Mouse (Mus musculus) ES-Bruce4 (cell line): ENCODE data around the gene Zfp141. TPM values are rescaled to one million over a fixed set of nuclear protein-coding genes. Genes with fewer than 3 reads are reported as not detected.
"Not testable (repeated sequence)": the region's sequence is repeated elsewhere in the genome, so short reads cannot be mapped to it uniquely, and the experiment has no call there.

ENCODE experiments used
- H3K27ac ChIP-seq: 2 replicates; pipeline ENCODE4 v1.5.1; 2012; ENCODE audit warnings: low read length, inconsistent platforms; ENCODE audit not compliant: insufficient read depth
- H3K27me3 ChIP-seq: 2 replicates; pipeline ENCODE4 v1.6.1; 2012; ENCODE audit warnings: mild to moderate bottlenecking, low read length, inconsistent platforms; ENCODE audit not compliant: control insufficient read depth, poor library complexity, insufficient read depth, severe bottlenecking
- H3K36me3 ChIP-seq: 2 replicates; pipeline ENCODE4 v1.6.1; 2012; ENCODE audit warnings: inconsistent platforms, mild to moderate bottlenecking, low read length, moderate library complexity; ENCODE audit not compliant: control insufficient read depth, poor library complexity, insufficient read depth, severe bottlenecking
- H3K4me1 ChIP-seq: one replicate; pipeline ENCODE4 v1.8.1; 2011; ENCODE audit warnings: low read length; ENCODE audit not compliant: control insufficient read depth, insufficient read depth
- H3K4me3 ChIP-seq: 2 replicates; pipeline ENCODE4 v1.5.1; 2011; ENCODE audit warnings: low read depth, mild to moderate bottlenecking, low read length
- H3K9ac ChIP-seq: 2 replicates; pipeline ENCODE4 v1.6.1; 2012; ENCODE audit warnings: low read depth, mild to moderate bottlenecking, inconsistent platforms; ENCODE audit not compliant: poor library complexity, severe bottlenecking
- H3K9me3 ChIP-seq: replicated peaks from 2 replicates; pipeline ENCODE4 v1.6.1; 2012; ENCODE audit warnings: mild to moderate bottlenecking, low read length, inconsistent platforms; ENCODE audit not compliant: control insufficient read depth, poor library complexity, insufficient read depth, severe bottlenecking
- CTCF ChIP-seq: IDR thresholded peaks from one replicate; pipeline ENCODE4 v1.8.1; 2011; ENCODE audit warnings: low read depth, low read length
- EP300 ChIP-seq: IDR thresholded peaks from 2 replicates; pipeline ENCODE4 v1.6.1; 2011; ENCODE audit warnings: low read depth, low read length; ENCODE audit not compliant: insufficient read depth
- POLR2A ChIP-seq: IDR thresholded peaks from one replicate; pipeline ENCODE4 v1.8.1; 2011; ENCODE audit warnings: low read length; ENCODE audit not compliant: insufficient read depth
- polyA plus RNA-seq: library from polyadenylated mRNA; stranded (reverse); fragments of >200 nt; gene quantifications from 2 replicates; pipeline ENCODE4 v1.2.4, GENCODE M21; 2011; ENCODE audit warnings: low read depth; ENCODE audit not compliant: missing spikeins, insufficient read depth, insufficient read length

Zfp141 gene
- polyA plus RNA-seq: 31.9 and 37.8 TPM in 2 replicates

DNA sequence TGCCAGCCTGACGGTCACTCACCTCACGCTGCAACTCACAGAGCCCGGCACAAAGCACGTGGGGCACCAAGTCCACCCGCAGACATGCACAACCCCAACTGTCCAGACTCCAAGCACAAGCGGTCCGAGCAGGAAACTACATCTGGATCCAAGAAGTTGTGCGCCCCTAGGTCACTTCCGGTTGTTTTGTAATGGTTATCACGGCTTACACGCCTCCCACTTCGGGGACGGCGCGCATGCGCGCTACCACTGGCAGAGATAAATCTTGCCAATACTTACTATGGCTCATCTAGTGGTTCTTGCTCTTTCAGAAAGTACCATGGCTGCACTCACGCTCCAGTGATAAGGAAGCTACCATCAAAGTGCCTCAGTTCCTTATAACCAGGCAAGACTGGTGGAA, at the start of gene Zfp141:
TSS of gene Zfp141 (minus strand) at position 153 of the 400 bp plus-strand sequence.
- H3K4me3 ChIP-seq: peak within 1 kb of the TSS; percentile 87
- peak within 1 kb of the TSS; percentile 52; the same call in 1 of the 2 replicates for H3K27ac ChIP-seq
- not testable (repeated sequence) for H3K27me3 ChIP-seq, H3K4me1 ChIP-seq, H3K9me3 ChIP-seq, H3K36me3 ChIP-seq
- peak within 1 kb of the TSS; percentile 73 for H3K9ac ChIP-seq

DNA sequence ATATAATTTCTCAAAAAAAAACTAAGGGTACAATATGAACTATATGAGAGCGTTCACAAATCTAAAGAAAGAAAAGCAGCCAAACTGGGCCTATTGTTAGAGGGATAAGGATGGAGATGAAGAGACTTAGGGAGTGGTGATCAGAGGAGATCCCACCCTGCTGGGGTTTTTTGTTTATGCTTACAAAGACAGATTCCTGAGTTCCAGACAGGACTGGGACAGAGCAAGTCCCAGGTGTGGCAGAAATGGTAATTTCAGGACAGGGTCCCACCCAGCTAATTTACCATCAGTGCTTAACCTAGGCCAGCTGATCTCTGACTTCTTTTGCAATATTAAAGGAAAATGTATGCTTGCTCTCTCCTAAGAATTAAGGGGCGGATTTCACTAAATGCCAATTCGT, 46.2 kb upstream of the Zfp141 start:
- H3K36me3 ChIP-seq: no peaks in the 10 kb centered on the region
- TF ChIP-seq EP300 (0 out of 2 replicates have a peak, but pooled peaks have one; percentile 25), POLR2A (no peak), CTCF (no peak)
- H3K27me3 ChIP-seq: no peaks in the 10 kb centered on the region
- no peaks in the 10 kb centered on the region for H3K4me1 ChIP-seq
- no peak overlapping the region for H3K4me3 ChIP-seq
- peaks cover 17% of the 10 kb centered on the region for H3K9me3 ChIP-seq
- peak overlapping the region; percentile 56; the same call in 1 of the 2 replicates for H3K27ac ChIP-seq
- no peak overlapping the region for H3K9ac ChIP-seq

DNA sequence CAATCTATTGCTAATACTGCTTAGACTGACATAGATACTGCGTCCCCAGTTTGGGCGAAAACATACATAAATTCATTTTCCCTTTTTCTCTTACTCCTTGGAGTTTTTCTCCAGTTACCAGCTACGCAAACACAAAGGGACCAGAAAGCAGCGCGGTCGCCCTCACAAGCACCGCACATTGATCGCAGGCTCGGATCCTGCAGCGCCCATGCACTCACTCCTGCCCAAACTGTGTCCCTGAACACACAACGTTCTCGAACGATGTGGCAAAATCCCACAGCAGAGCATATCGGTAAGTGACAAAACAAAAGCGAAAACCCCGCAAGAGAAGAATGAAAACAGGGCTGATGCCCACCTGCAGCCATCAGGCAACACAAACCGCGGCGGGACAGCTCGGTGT, 354 bp downstream of the Zfp141 start:
- H3K36me3 ChIP-seq: peaks cover 9% of the 10 kb centered on the region
- H3K9ac ChIP-seq: peak overlapping the region; percentile 73
- H3K4me1 ChIP-seq: no peaks in the 10 kb centered on the region
- no peak for TF ChIP-seq EP300
- no peak for TF ChIP-seq POLR2A
- no peak for TF ChIP-seq CTCF
- no peaks in the 10 kb centered on the region for H3K9me3 ChIP-seq
- H3K27ac ChIP-seq: peak overlapping the region; percentile 52; the same call in 1 of the 2 replicates
- H3K27me3 ChIP-seq: no peaks in the 10 kb centered on the region
- peak overlapping the region; percentile 87 for H3K4me3 ChIP-seq

DNA sequence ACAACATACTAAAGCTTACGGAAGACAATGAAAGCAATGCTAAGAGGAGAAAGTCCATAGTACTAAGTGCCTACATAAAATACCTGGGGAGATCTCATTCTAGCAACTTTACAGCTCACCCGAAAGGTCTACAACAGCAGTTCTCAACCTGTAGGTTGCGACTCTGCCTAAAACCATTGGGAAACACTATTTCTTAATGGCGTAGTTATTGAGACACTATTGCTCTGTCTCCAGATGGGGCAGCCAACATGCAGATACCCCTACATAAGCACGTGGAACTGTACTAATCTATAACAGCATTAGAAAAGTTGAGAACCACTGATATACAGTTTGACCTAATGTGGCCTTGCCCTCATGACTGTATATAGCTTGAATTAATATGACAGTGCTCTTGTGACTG, 7.3 kb downstream of the Zfp141 start:
- Histone ChIP-seq H3K27me3 (no peaks in the 10 kb centered on the region), H3K27ac (peak overlapping the region; percentile 96), H3K36me3 (peaks cover 15% of the 10 kb centered on the region), H3K4me3 (no peak overlapping the region), H3K4me1 (no peaks in the 10 kb centered on the region), H3K9me3 (0 out of 2 replicates have a peak, but pooled peaks cover 4% of the 10 kb centered on the region), H3K9ac (no peak overlapping the region)
- TF ChIP-seq CTCF: no peak
- no peak for TF ChIP-seq POLR2A
- TF ChIP-seq EP300: no peak

DNA sequence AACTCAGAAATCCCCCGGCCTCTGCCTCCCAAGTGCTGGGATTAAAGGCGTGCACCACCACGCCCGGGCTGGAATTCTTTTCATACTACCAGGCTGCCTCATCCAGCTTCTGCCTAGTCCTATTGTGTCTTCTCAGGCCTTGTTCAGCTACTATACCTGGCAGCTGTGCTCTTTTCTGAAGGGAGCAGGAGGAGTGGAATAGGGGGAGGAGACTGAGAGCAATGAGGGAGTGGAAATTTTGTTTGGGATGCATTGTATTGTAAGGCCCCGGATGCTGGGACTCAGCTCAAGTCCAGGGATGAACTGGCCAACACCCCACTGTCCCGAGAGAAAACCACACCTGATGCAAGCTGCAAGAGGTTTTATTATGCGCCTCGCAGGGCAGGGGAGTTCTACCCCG, 8.2 kb downstream of the Zfp141 start:
- no peak overlapping the region for H3K9ac ChIP-seq
- no peak for TF ChIP-seq CTCF
- TF ChIP-seq POLR2A: no peak
- peak; percentile 39; the same call in 1 of the 2 replicates for TF ChIP-seq EP300
- no peaks in the 10 kb centered on the region for H3K27me3 ChIP-seq
- 0 out of 2 replicates have a peak, but pooled peaks cover 4% of the 10 kb centered on the region for H3K9me3 ChIP-seq
- no peak overlapping the region for H3K4me3 ChIP-seq
- H3K36me3 ChIP-seq: peaks cover 15% of the 10 kb centered on the region
- H3K4me1 ChIP-seq: no peaks in the 10 kb centered on the region
- peak overlapping the region; percentile 96 for H3K27ac ChIP-seq

DNA sequence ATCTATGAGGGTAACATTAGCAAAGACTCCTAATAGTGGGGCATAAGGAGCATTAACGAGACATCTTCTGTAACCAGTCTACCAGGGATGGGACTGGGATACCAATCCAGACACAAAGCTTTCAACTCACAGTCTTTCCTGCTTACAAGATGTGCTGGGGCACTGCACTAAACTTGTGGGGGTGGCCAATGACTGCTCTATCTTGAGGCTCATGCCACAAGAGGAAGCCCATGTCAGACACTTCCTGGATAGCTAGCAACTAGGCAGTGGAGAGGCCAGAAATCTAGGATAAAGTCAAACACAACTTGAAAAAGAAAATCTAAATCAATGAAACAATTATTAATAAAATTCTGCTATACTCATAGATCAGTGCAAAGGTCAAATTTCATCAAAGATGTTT, 9.3 kb downstream of the Zfp141 start:
- H3K36me3 ChIP-seq: peaks cover 14% of the 10 kb centered on the region
- H3K9me3 ChIP-seq: 0 out of 2 replicates have a peak, but pooled peaks cover 4% of the 10 kb centered on the region
- H3K27me3 ChIP-seq: no peaks in the 10 kb centered on the region
- H3K27ac ChIP-seq: peak overlapping the region; percentile 87
- H3K4me3 ChIP-seq: no peak overlapping the region
- no peaks in the 10 kb centered on the region for H3K4me1 ChIP-seq
- H3K9ac ChIP-seq: no peak overlapping the region
- TF ChIP-seq POLR2A (no peak), CTCF (no peak), EP300 (no peak)
